Mouse (Mus musculus): ENCODE measurements around the gene Umps.

GRCm38 (mm10) chr16:33921514-33921913 lies 45.3 kb downstream of the Umps start:
- TF ChIP-seq MAX (IDR thresholded peaks at IDR 0.05; ENCODE audit: low read length) (no peak), BHLHE40 (IDR thresholded peaks at IDR 0.05; ENCODE audit: borderline replicate concordance, low read depth, low read length) (no peak), ZNF384 (IDR thresholded peaks at IDR 0.05; ENCODE audit: low read depth, low read length) (no peak), MAZ (IDR thresholded peaks at IDR 0.05; ENCODE audit: low read depth, low read length) (no peak)

Measured in MEL (cell line).